Mouse (Mus musculus): ENCODE results near the gene Traf7. TPM values are rescaled to one million over a fixed set of nuclear protein-coding genes. Genes with fewer than 3 reads are reported as not detected.

The Traf7 gene
- polyA plus RNA-seq, 1 experiment = 163 TPM

DNA sequence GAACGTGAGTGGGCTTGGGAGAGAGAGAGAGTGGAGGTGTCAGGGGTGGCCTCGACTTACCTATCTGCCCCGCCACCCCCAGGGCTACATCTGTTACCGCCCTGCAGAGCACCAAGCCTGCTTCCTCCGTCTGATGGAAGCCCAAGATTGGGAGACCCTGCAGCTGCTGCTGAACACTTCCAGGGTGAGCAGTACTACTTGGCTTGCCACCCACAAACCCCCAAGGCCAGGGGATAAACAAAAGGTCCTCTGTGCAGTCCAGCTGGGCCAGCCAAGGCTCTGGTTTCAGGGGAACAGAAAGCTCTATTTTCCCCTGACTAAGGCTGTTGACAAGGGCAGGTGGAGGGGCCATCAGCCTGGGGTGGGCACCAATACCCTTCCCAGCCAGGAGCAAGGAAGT lies 53.2 kb downstream of the Traf7 start:
- no peak for TF ChIP-seq POLR2A (IDR thresholded peaks at IDR 0.05; ENCODE audit: low read depth, low read length)
- TF ChIP-seq CTCF (IDR thresholded peaks at IDR 0.05; ENCODE audit: borderline replicate concordance, insufficient read depth, low read length) = no peak
- Histone ChIP-seq H3K4me3 (ENCODE audit: insufficient read depth, low read length) (no peak overlapping the region), H3K4me1 (ENCODE audit: control insufficient read depth, insufficient read depth, low read length) (peaks cover 4% of the 10 kb centered on the region; the same call in 1 of the 2 replicates), H3K27ac (ENCODE audit: insufficient read depth, low read length) (no peak overlapping the region)

DNA sequence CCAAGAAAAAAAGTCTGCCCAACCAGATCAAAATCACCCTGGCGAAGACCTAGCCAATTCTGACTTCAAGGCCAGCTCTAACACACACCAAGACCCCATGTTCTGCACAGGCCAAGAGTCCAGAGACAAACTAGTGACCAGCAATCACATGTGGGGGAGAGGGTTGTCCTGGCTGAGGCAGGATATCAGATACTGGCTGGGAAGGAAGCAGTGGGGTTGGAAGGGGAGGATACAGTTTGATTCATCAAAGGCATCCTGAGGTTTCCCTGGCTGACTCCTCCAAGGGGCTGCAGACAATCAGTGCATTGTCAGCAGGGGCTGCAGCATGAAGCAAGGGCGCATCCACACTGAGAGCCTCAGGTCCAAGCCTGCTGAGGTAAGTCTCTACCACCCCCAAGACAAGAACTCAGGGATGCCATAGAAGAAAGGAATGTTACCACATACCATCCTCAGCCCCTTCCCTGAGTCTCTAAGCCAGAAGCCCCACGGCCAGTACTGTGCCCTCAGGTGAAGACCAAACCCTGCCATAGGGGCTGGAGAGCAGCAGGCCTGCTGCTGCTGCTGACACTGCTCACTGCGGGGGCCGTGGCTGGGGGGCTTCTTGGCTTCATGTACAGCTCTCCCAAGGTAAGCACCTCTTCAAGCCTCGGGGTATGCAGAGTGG lies 54.0 kb downstream of the Traf7 start, which contains the start of gene Bricd5:
TSS of gene Bricd5 (plus strand) at position 273 of the 664 bp plus-strand sequence.
- no peak; the same call in 1 of the 2 replicates for TF ChIP-seq POLR2A (IDR thresholded peaks at IDR 0.05; ENCODE audit: low read depth, low read length)
- no peak within 1 kb of the TSS for H3K4me3 ChIP-seq (ENCODE audit: insufficient read depth, low read length)
- H3K27ac ChIP-seq (ENCODE audit: insufficient read depth, low read length) = no peak within 1 kb of the TSS
- H3K4me1 ChIP-seq (ENCODE audit: control insufficient read depth, insufficient read depth, low read length) = peaks cover 4% of the 10 kb centered on the region; the same call in 1 of the 2 replicates

DNA sequence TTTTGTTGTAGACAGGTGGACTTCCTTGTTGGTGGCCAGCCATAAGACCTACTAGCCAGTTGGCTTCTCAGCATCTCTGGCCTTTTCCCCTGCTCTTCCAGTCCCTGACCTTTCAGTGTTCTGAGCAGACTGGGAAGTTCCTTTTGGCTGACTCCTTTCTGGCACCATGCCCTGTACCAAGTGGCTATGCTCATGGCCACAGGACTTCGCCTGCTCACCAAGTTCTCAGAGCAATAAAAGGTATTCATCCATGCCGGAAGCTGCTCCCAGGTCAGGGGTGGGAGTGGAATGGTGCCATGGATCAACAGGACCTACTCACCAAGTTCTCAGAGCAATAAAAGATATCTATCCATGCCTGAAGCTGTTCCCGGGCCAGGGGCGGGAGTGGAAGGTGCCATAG lies 55.2 kb downstream of the Traf7 start:
- Histone ChIP-seq H3K27ac (ENCODE audit: insufficient read depth, low read length) (no peak overlapping the region), H3K4me3 (ENCODE audit: insufficient read depth, low read length) (peak overlapping the region; percentile 66; the same call in 1 of the 2 replicates), H3K4me1 (ENCODE audit: control insufficient read depth, insufficient read depth, low read length) (peaks cover 4% of the 10 kb centered on the region; the same call in 1 of the 2 replicates)
- TF ChIP-seq POLR2A (IDR thresholded peaks at IDR 0.05; ENCODE audit: low read depth, low read length) (peak; percentile 38; the same call in 1 of the 2 replicates), CTCF (IDR thresholded peaks at IDR 0.05; ENCODE audit: borderline replicate concordance, insufficient read depth, low read length) (no peak)

DNA sequence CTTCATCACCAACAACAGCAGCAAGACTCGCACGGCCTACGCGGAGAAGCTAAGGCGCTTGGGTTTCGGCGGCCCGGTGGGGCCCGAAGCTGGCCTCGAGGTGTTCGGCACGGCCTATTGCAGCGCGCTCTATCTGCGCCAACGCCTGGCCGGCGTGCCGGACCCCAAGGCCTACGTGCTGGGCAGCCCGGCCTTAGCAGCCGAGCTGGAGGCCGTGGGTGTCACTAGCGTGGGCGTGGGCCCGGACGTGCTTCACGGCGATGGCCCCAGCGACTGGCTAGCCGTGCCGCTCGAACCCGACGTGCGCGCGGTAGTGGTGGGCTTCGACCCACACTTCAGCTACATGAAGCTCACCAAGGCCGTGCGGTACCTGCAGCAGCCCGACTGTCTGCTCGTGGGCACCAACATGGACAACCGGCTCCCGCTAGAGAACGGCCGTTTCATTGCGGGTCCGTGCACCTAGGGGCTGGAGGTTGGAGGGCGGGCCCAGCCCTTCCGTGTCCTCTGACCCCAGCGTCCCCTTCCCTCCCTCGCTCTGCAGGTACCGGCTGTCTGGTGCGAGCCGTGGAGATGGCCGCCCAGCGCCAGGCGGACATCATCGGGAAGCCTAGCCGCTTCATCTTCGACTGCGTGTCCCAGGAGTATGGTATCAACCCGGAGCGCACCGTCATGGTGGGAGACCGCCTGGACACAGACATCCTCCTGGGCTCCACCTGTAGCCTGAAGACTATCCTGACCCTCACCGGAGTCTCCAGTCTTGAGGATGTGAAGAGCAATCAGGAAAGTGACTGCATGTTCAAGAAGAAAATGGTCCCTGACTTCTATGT lies 56.8 kb downstream of the Traf7 start:
- peak overlapping the region; percentile 66 for H3K4me3 ChIP-seq (ENCODE audit: insufficient read depth, low read length)
- TF ChIP-seq CTCF (IDR thresholded peaks at IDR 0.05; ENCODE audit: borderline replicate concordance, insufficient read depth, low read length) (no peak), POLR2A (IDR thresholded peaks at IDR 0.05; ENCODE audit: low read depth, low read length) (peak; percentile 27; the same call in 1 of the 2 replicates)
- H3K4me1 ChIP-seq (ENCODE audit: control insufficient read depth, insufficient read depth, low read length) = peaks cover 8% of the 10 kb centered on the region; the same call in 1 of the 2 replicates
- H3K27ac ChIP-seq (ENCODE audit: insufficient read depth, low read length) = peak overlapping the region; percentile 53

DNA sequence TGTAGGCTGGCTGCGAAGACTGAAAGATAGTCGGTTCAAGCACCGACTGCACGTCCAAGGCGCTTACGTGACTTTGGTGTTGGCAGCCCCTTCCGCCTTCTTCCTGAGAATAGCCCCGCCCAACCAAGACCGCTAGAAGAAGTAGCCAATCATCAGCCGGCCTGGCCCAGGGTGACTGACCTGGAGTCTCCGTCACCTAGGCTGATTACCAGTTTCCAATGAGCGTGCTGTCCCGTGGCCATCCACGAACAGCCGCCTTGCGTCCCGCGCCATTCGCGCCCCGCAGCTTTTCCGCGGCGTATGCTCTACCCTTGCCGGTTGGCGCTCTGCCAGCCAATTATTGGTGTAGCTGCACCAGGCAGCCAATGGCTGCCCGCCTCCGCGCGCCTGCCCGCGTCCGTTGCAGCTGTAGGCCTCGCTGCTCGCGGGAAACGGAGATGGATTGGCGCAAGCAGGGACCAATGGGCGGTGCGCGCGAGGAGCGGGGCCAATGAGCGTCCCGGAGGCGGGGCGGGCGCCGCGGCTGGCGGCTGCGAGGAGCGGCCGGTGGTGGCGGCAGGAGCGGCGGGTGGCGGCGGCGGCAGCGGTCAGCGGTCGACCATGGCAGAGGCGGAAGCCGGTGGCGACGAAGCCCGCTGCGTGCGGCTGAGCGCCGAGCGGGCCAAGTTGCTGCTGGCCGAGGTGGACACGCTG lies 57.7 kb downstream of the Traf7 start, which contains the start of the genes E4f1 and Pgp:
TSS of gene E4f1 (minus strand) at position 404 of the 693 bp plus-strand sequence.
TSS of gene Pgp (plus strand) at position 483 of the 693 bp plus-strand sequence.
- Histone ChIP-seq H3K27ac (ENCODE audit: insufficient read depth, low read length) (peak within 1 kb of the TSS; percentile 61), H3K4me1 (ENCODE audit: control insufficient read depth, insufficient read depth, low read length) (peaks cover 10% of the 10 kb centered on the region; the same call in 1 of the 2 replicates), H3K4me3 (ENCODE audit: insufficient read depth, low read length) (peak within 1 kb of the TSS; percentile 66)
- TF ChIP-seq POLR2A (IDR thresholded peaks at IDR 0.05; ENCODE audit: low read depth, low read length) = peak; percentile 88
- TF ChIP-seq CTCF (IDR thresholded peaks at IDR 0.05; ENCODE audit: borderline replicate concordance, insufficient read depth, low read length) = no peak

DNA sequence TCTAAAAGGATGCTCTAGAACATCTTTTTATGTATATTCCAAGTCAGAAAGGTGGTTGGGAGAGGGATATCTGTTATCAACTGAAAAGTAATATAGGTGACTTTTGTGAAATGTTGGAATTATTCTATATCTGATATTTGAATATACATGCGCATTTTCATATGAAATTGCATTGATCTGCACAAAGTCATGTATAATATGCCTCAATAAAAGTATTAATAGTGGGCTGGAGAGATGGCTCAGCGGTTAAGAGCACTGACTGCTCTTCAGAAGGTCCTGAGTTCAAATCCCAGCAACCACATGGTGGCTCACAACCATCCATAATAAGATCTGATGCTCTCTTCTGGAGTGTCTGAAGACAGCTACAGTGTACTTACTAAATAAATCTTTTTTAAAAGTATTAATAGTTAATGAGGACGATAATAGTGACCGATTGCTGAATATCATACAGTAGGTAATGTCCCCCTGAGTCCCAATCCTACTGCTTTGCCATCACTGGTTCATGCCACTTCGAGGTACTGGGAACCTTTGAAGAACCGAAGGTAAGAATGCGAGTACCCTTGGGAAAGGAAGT lies 58.3 kb downstream of the Traf7 start:
- peaks cover 10% of the 10 kb centered on the region; the same call in 1 of the 2 replicates for H3K4me1 ChIP-seq (ENCODE audit: control insufficient read depth, insufficient read depth, low read length)
- TF ChIP-seq CTCF (IDR thresholded peaks at IDR 0.05; ENCODE audit: borderline replicate concordance, insufficient read depth, low read length) (no peak), POLR2A (IDR thresholded peaks at IDR 0.05; ENCODE audit: low read depth, low read length) (no peak)
- H3K4me3 ChIP-seq (ENCODE audit: insufficient read depth, low read length) = peak overlapping the region; percentile 66
- peak overlapping the region; percentile 61 for H3K27ac ChIP-seq (ENCODE audit: insufficient read depth, low read length)

DNA sequence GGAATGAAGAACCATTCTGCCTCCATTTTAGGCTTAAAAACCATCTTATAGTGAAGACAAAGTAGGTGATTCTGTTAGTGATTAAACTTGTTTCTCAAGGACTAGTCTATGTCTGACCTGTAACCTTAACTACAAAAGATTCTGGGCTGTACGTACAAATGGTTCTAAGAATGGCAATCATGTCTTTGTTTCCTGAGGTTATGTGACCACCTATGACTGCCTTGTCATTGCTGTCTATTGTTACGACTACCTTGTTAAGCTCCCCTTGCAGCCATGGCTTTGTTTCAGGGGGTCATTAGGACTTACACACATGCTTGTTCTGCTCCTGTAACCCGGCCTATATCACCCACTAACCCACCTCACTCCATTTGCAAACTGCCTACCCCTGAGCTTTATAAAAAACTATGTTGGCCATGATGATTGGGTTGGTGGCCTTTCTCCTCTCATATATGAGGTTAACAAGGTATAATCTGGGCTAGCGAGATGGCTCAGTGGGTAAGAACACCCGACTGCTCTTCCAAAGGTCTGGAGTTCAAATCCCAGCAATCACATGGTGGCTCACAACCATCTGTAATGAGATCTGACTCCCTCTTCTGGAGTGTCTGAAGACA lies 59.0 kb downstream of the Traf7 start:
- H3K27ac ChIP-seq (ENCODE audit: insufficient read depth, low read length) = no peak overlapping the region
- no peak overlapping the region for H3K4me3 ChIP-seq (ENCODE audit: insufficient read depth, low read length)
- TF ChIP-seq CTCF (IDR thresholded peaks at IDR 0.05; ENCODE audit: borderline replicate concordance, insufficient read depth, low read length) (no peak), POLR2A (IDR thresholded peaks at IDR 0.05; ENCODE audit: low read depth, low read length) (no peak)
- peaks cover 10% of the 10 kb centered on the region; the same call in 1 of the 2 replicates for H3K4me1 ChIP-seq (ENCODE audit: control insufficient read depth, insufficient read depth, low read length)

DNA sequence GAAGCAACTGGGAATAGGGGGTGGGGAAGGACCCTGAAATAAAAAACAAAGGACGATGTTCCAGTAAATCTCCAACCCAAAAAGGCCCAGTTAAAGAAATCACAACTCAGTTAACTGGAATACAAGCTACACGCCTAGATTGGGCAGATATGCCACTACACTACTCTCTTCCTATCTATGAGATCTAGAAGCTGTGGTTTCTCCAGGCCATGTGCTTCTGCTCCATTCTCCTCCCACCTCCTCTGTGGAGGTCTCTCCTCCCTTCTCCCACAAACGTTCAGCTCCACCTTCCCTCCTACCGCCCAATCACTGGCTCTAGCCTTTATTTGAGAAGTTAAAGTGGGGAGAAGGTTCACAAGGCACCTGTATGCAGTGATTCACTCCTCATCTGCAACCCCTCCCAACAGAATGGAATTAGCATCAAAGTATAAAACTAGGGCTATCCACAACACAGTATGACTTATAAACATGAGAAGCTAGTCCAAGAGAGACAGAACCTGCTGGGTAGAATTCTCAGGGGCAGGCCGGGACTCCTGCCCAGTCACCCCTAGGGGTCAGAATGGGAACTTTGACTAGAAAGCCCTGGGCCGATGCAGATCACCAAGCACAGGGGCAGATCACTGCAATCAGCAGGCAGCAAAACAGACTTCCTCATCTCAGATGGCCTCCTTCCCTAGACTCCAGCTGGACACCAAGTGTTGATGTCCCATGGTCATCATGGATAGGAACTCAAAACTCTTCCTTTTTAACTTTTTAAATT lies 64.2 kb downstream of the Traf7 start:
- no peak overlapping the region for H3K27ac ChIP-seq (ENCODE audit: insufficient read depth, low read length)
- H3K4me3 ChIP-seq (ENCODE audit: insufficient read depth, low read length) = no peak overlapping the region
- TF ChIP-seq CTCF (IDR thresholded peaks at IDR 0.05; ENCODE audit: borderline replicate concordance, insufficient read depth, low read length) (no peak), POLR2A (IDR thresholded peaks at IDR 0.05; ENCODE audit: low read depth, low read length) (no peak)
- H3K4me1 ChIP-seq (ENCODE audit: control insufficient read depth, insufficient read depth, low read length) = peaks cover 6% of the 10 kb centered on the region; the same call in 1 of the 2 replicates

Measured in embryonic fibroblast, embryonic 13.5 days (primary cell).